14 mouse cellular contexts compared by ENCODE assay signal in the genomic region with DNA sequence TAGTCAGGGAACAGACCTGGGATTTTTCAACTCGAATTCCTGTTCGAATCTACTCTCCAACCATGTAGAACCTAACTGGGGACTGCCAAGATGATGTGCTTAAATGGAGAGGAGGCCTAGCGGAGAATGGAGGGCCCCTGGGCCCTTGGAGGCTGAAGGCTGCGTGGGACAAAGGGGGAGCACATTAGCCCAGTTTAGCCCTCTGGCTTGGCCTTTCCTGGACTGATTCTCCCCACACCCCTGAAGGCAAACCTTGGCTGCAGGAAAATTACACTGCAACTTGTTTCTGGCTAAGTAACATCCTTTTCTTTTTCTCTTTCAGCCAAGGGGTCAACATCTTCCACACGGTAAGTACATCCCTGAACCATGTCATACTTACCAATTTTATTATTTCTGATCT. TPM values are rescaled to one million over a fixed set of nuclear protein-coding genes. Genes with fewer than 3 reads are reported as not detected.
DNase-seq lines count a peak whose midpoint lies in the region; ATAC-seq and TF ChIP-seq lines count a peak whose summit lies in the region.
"Had no signal": no experiment of that assay in that cellular context is flagged by ENCODE, and none has a peak within 500 bp of the region (broad histone marks: within the 10 kb centered on the region; RNA-seq: fewer than 3 reads in every experiment).

No protein-coding gene starts in this region.

- no peak overlapping the region for H3K4me2 ChIP-seq in intestine, embryonic 14.5 days (ENCODE audit: low read length)
- no peak overlapping the region for H3K4me2 ChIP-seq in intestine, embryonic 16.5 days (ENCODE audit: low read depth, low read length)
- no peak overlapping the region for H3K4me2 ChIP-seq in lung, postnatal 0 days (replicated peaks; ENCODE audit: low read depth, low read length)
- H3K4me2 ChIP-seq: embryonic facial prominence, embryonic 12.5 days; forebrain, embryonic 15.5 days; heart, embryonic 12.5 days; hindbrain, embryonic 15.5 days had no signal

- no peaks in the 10 kb centered on the region for H3K4me1 ChIP-seq in intestine, embryonic 14.5 days (replicated peaks; ENCODE audit: control insufficient read depth, insufficient read depth, low read length)
- H3K4me1 ChIP-seq in intestine, embryonic 16.5 days (ENCODE audit: control insufficient read depth, insufficient read depth, low read length) = no peaks in the 10 kb centered on the region
- H3K4me1 ChIP-seq in lung, adult 2 months (ENCODE audit: control insufficient read depth, insufficient read depth, low read length) = no peaks in the 10 kb centered on the region
- no peaks in the 10 kb centered on the region for H3K4me1 ChIP-seq in lung, postnatal 0 days (ENCODE audit: insufficient read depth, low read depth, low read length)
- H3K4me1 ChIP-seq: embryonic facial prominence, embryonic 12.5 days had no signal

- no peak for ATAC-seq in intestine, embryonic 14.5 days (replicated peaks; ENCODE audit: low FRiP score, low TSS enrichment, low read depth)
- no peak for ATAC-seq in intestine, embryonic 16.5 days
- no peak for ATAC-seq in lung, postnatal 0 days
- ATAC-seq: forebrain, embryonic 15.5 days had no signal

- H3K36me3 ChIP-seq in intestine, embryonic 14.5 days (ENCODE audit: control insufficient read depth, insufficient read depth, low read length) = peaks cover 10% of the 10 kb centered on the region; the same call in 1 of the 2 replicates
- H3K36me3 ChIP-seq in intestine, embryonic 16.5 days (ENCODE audit: control insufficient read depth, insufficient read depth, low read length) = peaks cover 2% of the 10 kb centered on the region; the same call in 1 of the 2 replicates
- H3K36me3 ChIP-seq in lung, postnatal 0 days (ENCODE audit: insufficient read depth, low read length) = no peaks in the 10 kb centered on the region
- H3K36me3 ChIP-seq: hindbrain, embryonic 15.5 days had no signal

- H3K9me3 ChIP-seq in intestine, embryonic 14.5 days (ENCODE audit: control insufficient read depth, low read length) = no peaks in the 10 kb centered on the region
- 0 out of 2 replicates have a peak, but pooled peaks cover under 1% of the 10 kb centered on the region for H3K9me3 ChIP-seq in intestine, embryonic 16.5 days (ENCODE audit: control insufficient read depth, low read length)
- H3K9me3 ChIP-seq in lung, postnatal 0 days (ENCODE audit: low read length) = 0 out of 2 replicates have a peak, but pooled peaks cover 1% of the 10 kb centered on the region
- H3K9me3 ChIP-seq: embryonic facial prominence, embryonic 12.5 days; forebrain, embryonic 15.5 days; hindbrain, embryonic 15.5 days had no signal

- no peak for TF ChIP-seq POLR2A in lung, adult 2 months (IDR thresholded peaks at IDR 0.05; ENCODE audit: borderline replicate concordance, extremely low read depth, low read depth, low read length)

- no peak for TF ChIP-seq CTCF in lung, adult 2 months (IDR thresholded peaks at IDR 0.05; ENCODE audit: insufficient read depth, low read length)
- TF ChIP-seq CTCF in lung, postnatal 0 days (IDR thresholded peaks at IDR 0.05) = no peak

- no peak overlapping the region for H3K4me3 ChIP-seq in intestine, embryonic 14.5 days (ENCODE audit: low read depth, low read length)
- no peak overlapping the region for H3K4me3 ChIP-seq in intestine, embryonic 16.5 days (ENCODE audit: low read length)
- H3K4me3 ChIP-seq in lung, adult 2 months (replicated peaks; ENCODE audit: extremely low read depth, low read depth, low read length) = no peak overlapping the region
- H3K4me3 ChIP-seq in lung, postnatal 0 days (ENCODE audit: low read depth, low read length) = no peak overlapping the region
- H3K4me3 ChIP-seq: embryonic facial prominence, embryonic 12.5 days; forebrain, embryonic 15.5 days; heart, embryonic 12.5 days; hindbrain, embryonic 15.5 days had no signal

- 93% methylated on average over 5 of the region's 5 CpGs for WGBS in intestine, embryonic 14.5 days
- 91% methylated on average over 5 of the region's 5 CpGs for WGBS in intestine, embryonic 16.5 days
- WGBS in lung, adult 2 months = 92% methylated on average over 5 of the region's 5 CpGs
- 89% methylated on average over 5 of the region's 5 CpGs for WGBS in lung, postnatal 0 days

- TF ChIP-seq EP300 in lung, postnatal 0 days (IDR thresholded peaks at IDR 0.05) = no peak

- peak; percentile 9 for DNase-seq in cerebellum, adult 9-11 months
- DNase-seq in cerebellum, postnatal 4 days (ENCODE audit: low spot score in 2 of 2) = no peak
- peak; percentile 18 for DNase-seq in intestine, embryonic 14.5 days (ENCODE audit: low spot score)
- peak; percentile 1 for DNase-seq in lung, adult 2 months
- DNase-seq in lung, postnatal 0 days (ENCODE audit: low spot score) = no peak
- no peak for DNase-seq in T-cell, adult 2 months (ENCODE audit: low spot score)
- DNase-seq: adrenal gland, adult 8-10 months; adrenal gland, postnatal 36 days; kidney, adult 11 months had no signal

- no peaks in the 10 kb centered on the region for H3K27me3 ChIP-seq in intestine, embryonic 14.5 days (replicated peaks; ENCODE audit: control insufficient read depth, insufficient read depth, low read length)
- no peaks in the 10 kb centered on the region for H3K27me3 ChIP-seq in intestine, embryonic 16.5 days (replicated peaks; ENCODE audit: control insufficient read depth, insufficient read depth, low read length)
- no peaks in the 10 kb centered on the region for H3K27me3 ChIP-seq in lung, postnatal 0 days (replicated peaks; ENCODE audit: insufficient read depth, low read length)
- H3K27me3 ChIP-seq: embryonic facial prominence, embryonic 12.5 days; forebrain, embryonic 15.5 days; heart, embryonic 12.5 days; hindbrain, embryonic 15.5 days had no signal

- no peak overlapping the region for H3K9ac ChIP-seq in intestine, embryonic 14.5 days (ENCODE audit: low read length)
- H3K9ac ChIP-seq in intestine, embryonic 16.5 days (ENCODE audit: low read depth, low read length) = no peak overlapping the region
- no peak overlapping the region for H3K9ac ChIP-seq in lung, postnatal 0 days (replicated peaks; ENCODE audit: low read depth)
- H3K9ac ChIP-seq: embryonic facial prominence, embryonic 12.5 days; forebrain, embryonic 15.5 days; heart, embryonic 12.5 days; hindbrain, embryonic 15.5 days had no signal

- H3K27ac ChIP-seq in intestine, embryonic 14.5 days (ENCODE audit: low read depth) = no peak overlapping the region
- H3K27ac ChIP-seq in intestine, embryonic 16.5 days (ENCODE audit: low read length) = no peak overlapping the region
- H3K27ac ChIP-seq in lung, postnatal 0 days (ENCODE audit: low read length) = no peak overlapping the region
- H3K27ac ChIP-seq: embryonic facial prominence, embryonic 12.5 days; forebrain, embryonic 15.5 days; hindbrain, embryonic 15.5 days had no signal

RNA-seq across cellular contexts. Expression of a gene that starts 28.2 kb away (rescaled TPM):
- polyA plus RNA-seq in intestine, embryonic 14.5 days (2014; fragmentation: Nextera tagmentation; extraction: Ambion mirVana) = 28.0 and 29.9 TPM in 2 replicates
- 17.0 and 17.6 TPM in 2 replicates for polyA plus RNA-seq in intestine, embryonic 16.5 days (2015; fragmentation: Nextera tagmentation; extraction: Ambion mirVana)
- 78.2 and 94.2 TPM in 2 replicates for polyA plus RNA-seq in lung, adult 2 months (2012; rRNA removed)
- 30.1 and 35.4 TPM in 2 replicates for polyA plus RNA-seq in lung, postnatal 0 days (2015; fragmentation: Nextera tagmentation; extraction: Ambion mirVana)

Comparison
In these comparisons a context has a peak if more than half of its experiments do, and no peak if none do; other contexts are left out.
1. DNase-seq: peak in cerebellum, adult 9-11 months (single experiment), intestine, embryonic 14.5 days (single experiment) and lung, adult 2 months (single experiment); none in cerebellum, postnatal 4 days (0 of 2), lung, postnatal 0 days (single experiment) and T-cell, adult 2 months (single experiment).